In genomic region chr10:5551382-5551781, GRCm38 (mm10) we compare ENCODE assay signal across 8 mouse cellular contexts. TPM values are rescaled to one million over a fixed set of nuclear protein-coding genes. Genes with fewer than 3 reads are reported as not detected.
DNase-seq lines count a peak whose midpoint lies in the region; ATAC-seq and TF ChIP-seq lines count a peak whose summit lies in the region.

Syne1 (minus strand) TSS chr10:5551482.

- H3K36me3 ChIP-seq in kidney, adult 2 months (ENCODE audit: control insufficient read depth, insufficient read depth, low read length): no peaks in the 10 kb centered on the region
- no peaks in the 10 kb centered on the region for H3K36me3 ChIP-seq in intestine, embryonic 14.5 days (ENCODE audit: control insufficient read depth, insufficient read depth, low read length)

- TF ChIP-seq CTCF in kidney, adult 2 months (conservative IDR thresholded peaks at IDR 0.05; ENCODE audit: insufficient read depth, insufficient read length, low read depth, low read length): no peak

- DNase-seq in kidney, adult 2 months: no peak
- no peak for DNase-seq in kidney, postnatal 4 days
- no peak for DNase-seq in adrenal gland, postnatal 36 days
- no peak for DNase-seq in gastrocnemius, postnatal 14 days
- no peak for DNase-seq in intestine, embryonic 14.5 days (ENCODE audit: low spot score)
- no peak for DNase-seq in ovary, adult 18-20 months (ENCODE audit: low spot score)
- DNase-seq in kidney, postnatal 10 days: no peak

- peak within 1 kb of the TSS; percentile 8 for H3K27ac ChIP-seq in kidney, adult 2 months (ENCODE audit: insufficient read depth, low read depth, low read length)
- H3K27ac ChIP-seq in intestine, embryonic 14.5 days (ENCODE audit: low read depth): no peak within 1 kb of the TSS

- intact Hi-C loops in gastrocnemius, postnatal 14 days (cut with DNase I; ENCODE audit: low total_unique reads): no loop called here

- H3K9ac ChIP-seq in intestine, embryonic 14.5 days (ENCODE audit: low read length): 0 out of 2 replicates have a peak within 1 kb of the TSS, but pooled peaks have one; percentile 17

- no peaks in the 10 kb centered on the region for H3K27me3 ChIP-seq in kidney, adult 2 months (replicated peaks; ENCODE audit: control insufficient read depth, insufficient read depth, low read length)
- no peaks in the 10 kb centered on the region for H3K27me3 ChIP-seq in intestine, embryonic 14.5 days (replicated peaks; ENCODE audit: control insufficient read depth, insufficient read depth, low read length)

- H3K4me2 ChIP-seq in intestine, embryonic 14.5 days (ENCODE audit: low read length): peak within 1 kb of the TSS; percentile 90

- ATAC-seq in intestine, embryonic 14.5 days (replicated peaks; ENCODE audit: low FRiP score, low TSS enrichment, low read depth): no peak
- no peak for ATAC-seq in megakaryocyte progenitor cell, adult 5-6 weeks (replicated peaks; ENCODE audit: poor library complexity)

- peak within 1 kb of the TSS; percentile 69 for H3K4me3 ChIP-seq in kidney, adult 2 months (ENCODE audit: insufficient read depth, low read depth, low read length)
- peak within 1 kb of the TSS; percentile 44 for H3K4me3 ChIP-seq in intestine, embryonic 14.5 days (ENCODE audit: low read depth, low read length)

- H3K4me1 ChIP-seq in kidney, adult 2 months (ENCODE audit: control insufficient read depth, insufficient read depth, low read length): no peaks in the 10 kb centered on the region
- peaks cover 4% of the 10 kb centered on the region; the same call in 1 of the 2 replicates for H3K4me1 ChIP-seq in intestine, embryonic 14.5 days (replicated peaks; ENCODE audit: control insufficient read depth, insufficient read depth, low read length)

- 96% methylated on average over 5 of the region's 5 CpGs for WGBS in kidney, adult 2 months
- WGBS in intestine, embryonic 14.5 days: 75% methylated on average over 5 of the region's 5 CpGs

- no peaks in the 10 kb centered on the region for H3K9me3 ChIP-seq in intestine, embryonic 14.5 days (ENCODE audit: control insufficient read depth, low read length)

- no peak for TF ChIP-seq POLR2A in kidney, adult 2 months (IDR thresholded peaks at IDR 0.05; ENCODE audit: low read depth, low read length)

RNA-seq across cellular contexts. Expression of gene Syne1, which starts in this region (rescaled TPM):
- 10.2 and 12.3 TPM in 2 replicates for polyA plus RNA-seq in kidney, adult 2 months (2012; rRNA removed)
- 10 to 100 TPM; 17.0 to 20.5 TPM for total RNA-seq in adrenal gland, postnatal 36 days (2021)
- 10 to 100 TPM; 45.2 to 55.3 TPM for total RNA-seq in gastrocnemius, postnatal 14 days (2021)
- 13.2 and 13.3 TPM in 2 replicates for polyA plus RNA-seq in intestine, embryonic 14.5 days (2014; fragmentation: Nextera tagmentation; extraction: Ambion mirVana)
- total RNA-seq in megakaryocyte progenitor cell, adult 5-6 weeks (2015): 36.1 and 37.0 TPM in 2 replicates
- 41.6 and 48.4 TPM in 2 replicates for total RNA-seq in megakaryocyte progenitor cell, adult 5-6 weeks (2017)
